Mouse (Mus musculus) effector memory CD4-positive, alpha-beta T cell, adult 5 months (primary cell): ENCODE results near the gene Zscan10. TPM values are rescaled to one million over a fixed set of nuclear protein-coding genes. Genes with fewer than 3 reads are reported as not detected.

Experiments
- polyA plus RNA-seq: library from polyadenylated mRNA; unstranded; fragments of 100-300 nt; shearing (Covaris generic); gene quantifications from one replicate; pipeline ENCODE4 v1.2.1, GENCODE M21; 2017

Zscan10 gene
- 4.8 TPM for polyA plus RNA-seq

DNA sequence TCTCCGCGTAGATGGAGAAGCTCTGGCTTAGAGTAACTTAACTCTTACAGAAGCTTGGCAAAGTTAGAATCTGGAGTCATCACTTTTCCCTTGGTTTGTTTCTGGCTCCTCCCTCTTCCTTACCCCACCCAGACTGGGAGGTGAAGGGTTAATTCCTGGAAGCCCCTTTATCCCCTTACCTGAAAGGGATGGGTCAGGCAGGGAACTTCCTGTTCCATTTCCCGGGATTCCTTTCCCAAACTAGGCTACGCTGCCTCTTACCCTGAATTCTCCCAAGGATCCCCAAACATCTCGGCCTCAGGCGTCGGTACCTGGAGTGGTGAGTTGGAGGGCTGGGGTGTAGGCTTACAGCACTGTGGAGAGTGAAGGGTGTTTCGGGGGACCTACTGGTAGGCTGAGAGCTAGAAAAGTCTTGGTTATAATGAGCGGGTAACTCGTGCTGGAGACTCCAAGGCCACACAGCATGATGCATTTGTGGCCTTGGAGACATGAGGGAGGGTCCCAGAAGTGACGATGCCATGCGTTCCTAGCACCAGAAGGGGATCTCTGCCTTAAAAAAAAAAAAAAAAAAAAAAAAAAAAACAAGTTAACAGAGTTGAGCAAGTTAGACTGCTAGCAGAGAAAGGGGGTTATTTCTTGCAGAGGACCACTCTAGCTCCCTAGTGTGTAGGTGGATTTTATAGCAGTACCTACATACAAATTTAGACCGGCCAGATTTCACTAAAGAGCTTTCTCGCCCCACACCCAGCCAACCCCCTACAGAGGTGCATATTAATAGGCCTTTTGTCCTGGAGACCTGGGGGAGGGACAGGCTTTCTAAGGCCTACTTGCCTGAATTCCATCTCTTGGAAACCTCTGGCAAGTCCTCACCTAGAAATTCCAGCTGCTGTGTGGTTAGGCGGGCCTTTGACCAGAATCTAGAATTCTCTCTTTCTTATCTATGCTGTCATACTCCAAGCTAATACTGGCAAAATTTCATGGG lies at the start of gene Zscan10:
Gene Zscan10, plus strand, starts transcription at position 216 of the 982 bp plus-strand sequence.

DNA sequence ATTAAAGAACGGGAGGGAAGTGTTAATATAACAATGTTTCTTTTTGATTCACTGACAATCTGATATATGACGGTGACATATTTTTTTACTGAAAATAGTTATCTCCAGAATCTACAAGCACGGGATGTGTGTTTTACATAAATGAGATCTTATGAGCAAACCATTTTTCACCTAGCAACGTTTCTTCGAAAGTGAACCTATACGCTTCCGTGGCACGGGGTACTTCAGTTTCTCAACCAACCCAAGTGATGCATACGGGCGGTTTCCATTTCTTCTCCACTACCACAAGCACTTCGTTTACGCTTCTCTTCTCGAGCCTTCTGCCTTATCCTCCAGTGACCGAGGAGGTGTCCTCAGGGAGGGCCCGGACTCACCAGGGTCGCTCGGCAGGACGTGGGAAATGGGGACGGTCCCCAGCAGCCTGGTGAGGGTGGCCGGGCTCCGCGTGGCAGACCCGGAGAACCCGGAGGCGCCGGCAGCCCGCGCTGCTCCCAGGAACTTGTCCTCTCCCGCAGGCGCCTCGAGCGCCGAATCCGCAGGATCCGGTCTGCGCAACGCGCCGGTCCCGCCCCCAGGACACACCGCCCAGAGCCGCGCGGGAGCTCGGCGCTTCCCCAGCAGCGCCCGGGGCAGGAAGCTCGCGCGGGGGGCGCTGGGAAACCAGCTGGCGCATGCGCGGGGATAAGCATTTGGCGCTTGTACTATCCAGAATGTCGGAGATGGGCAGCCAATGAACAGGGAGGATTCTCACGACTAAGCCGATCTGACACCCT lies 36.9 kb upstream of the Zscan10 start, which contains the start of gene Zfp213:
Gene Zfp213, minus strand, starts transcription at position 644 of the 773 bp plus-strand sequence.

DNA sequence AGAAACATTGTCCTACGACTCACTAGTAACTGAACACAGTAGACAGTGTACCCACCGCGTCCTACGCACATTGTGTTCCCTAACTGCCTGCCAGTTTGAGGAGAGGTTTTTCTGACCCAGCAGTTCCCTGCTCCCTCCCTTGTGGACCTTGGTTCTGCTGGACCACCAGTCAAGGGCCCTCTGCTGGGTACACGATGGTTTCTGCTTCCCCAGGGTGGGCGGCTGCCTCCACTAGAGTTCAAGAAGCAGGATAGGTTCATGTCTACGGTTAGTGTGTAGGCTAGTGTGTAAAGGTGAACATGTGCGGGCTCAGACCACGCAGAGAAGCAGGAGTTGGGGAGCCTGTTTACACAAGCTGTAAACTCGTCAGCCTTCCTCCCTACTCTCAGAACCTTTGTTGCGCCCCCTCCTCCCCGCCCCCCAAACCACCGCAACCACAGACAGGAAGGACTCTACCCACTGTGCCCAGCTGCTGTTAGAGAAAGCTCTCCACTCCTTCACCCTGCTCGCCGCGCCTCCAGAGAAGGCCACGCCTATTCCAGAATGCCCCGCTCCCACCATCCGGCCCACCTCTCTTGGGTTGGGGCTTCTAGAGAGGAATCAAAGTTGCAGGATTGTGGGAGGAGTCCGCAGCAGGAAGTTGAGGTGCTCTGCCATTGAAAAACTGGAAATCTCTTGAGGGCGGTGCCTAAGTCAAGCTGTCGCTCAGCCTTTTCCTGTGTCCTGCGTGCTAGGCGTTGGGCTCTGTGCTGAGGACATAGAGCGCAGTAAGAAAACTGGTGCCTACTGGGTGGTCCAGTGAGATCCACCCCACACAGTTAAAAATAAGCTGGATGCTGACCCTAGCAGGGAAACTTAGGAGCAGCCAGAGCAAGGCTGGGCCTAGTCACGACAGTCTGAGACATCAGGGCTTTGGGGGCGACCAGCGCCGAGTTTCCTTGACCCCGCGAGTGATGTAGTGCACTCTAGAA lies 1.8 kb upstream of the Zscan10 start, which contains the start of gene Zfp13:
Gene Zfp13, minus strand, starts transcription at position 906 of the 971 bp plus-strand sequence.

DNA sequence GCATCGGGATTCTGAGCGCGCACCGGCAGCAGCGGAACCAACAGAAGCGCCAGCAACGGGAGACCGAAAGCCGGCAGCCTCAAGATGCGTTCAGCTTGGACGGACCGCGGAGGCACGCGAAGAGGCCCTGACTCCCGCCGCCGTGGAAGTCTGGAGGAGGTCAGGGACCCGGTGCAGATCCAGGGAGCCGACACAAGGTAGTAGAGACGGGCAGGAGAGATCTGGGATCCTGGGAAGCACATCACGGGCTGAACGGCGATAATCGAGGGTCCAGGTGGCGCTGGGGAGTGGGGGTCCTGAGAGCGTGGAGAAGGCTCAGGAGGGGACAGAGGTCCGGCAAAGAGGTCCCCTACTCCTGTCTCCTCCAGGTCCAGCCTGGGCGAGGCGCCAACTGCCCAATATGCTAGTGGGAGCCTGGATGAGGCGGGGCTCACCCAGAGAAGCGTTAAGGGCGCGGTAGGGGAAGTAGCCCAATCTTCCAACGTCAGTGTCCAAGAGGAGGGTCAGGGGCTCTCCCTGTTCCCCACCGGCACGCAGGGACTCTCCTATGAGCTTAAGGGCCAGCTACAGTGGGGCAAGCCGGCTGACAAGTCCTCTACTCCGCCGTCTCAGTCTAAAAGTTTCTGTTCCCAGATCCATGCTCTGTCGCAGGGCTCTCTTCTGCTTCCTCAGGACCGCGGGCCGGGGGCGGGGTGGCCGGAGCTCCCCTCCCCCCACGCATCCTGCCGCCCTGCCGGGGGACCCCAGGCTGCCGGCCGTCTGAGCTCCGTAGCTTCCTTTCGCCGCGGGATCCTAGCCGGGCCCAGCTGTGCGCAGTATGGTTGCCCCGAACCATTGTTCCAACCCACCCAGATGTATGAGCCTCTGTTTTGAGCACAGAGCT lies 44.2 kb downstream of the Zscan10 start, which contains the start of gene Mmp25:
Gene Mmp25, minus strand, starts transcription at position 665 of the 883 bp plus-strand sequence.

DNA sequence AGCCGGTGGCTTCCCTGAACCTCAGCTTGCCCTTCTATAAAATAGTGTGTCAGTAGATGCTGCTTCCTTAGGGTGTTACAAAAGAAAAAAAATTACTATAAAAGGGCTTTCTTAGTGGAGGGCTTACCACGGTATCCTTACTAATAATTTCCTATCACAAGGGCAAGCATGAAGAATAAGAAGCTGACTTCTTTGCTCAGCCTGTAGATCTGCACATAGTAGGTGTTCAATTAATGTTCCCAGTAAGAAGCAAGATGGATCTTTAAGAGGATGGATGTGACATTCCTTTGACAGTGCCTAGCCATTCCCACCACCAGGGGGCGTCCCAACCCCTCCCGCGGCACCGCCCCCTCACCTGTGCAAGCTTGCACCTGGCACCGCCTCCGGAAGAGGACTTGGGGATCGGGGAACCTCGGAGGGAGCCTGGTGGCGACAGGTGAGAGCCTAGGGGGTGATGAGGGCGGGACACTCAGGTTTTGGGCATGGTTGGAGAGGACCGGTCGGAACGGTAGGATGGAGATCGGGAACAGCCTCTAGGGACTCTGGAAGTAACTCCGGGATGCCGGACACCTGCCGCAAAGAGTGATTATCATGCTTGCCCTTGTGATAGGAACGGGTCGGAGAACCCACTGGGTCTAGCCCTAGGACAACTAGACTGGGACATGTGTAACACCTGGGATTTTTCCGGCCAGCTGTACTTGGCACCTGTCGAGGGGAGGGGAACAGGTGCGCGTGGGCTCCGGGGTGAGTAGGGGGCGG lies 59.6 kb downstream of the Zscan10 start, which contains the start of gene Bicdl2:
Gene Bicdl2, plus strand, starts transcription at position 390 of the 759 bp plus-strand sequence.

Other genes with a start within 250 kb of the Zscan10 start
- gene Vmn2r116, start 216.3 kb upstream of the Zscan10 start, polyA plus RNA-seq = not detected
- not detected for gene Vmn2r117, start 121.2 kb upstream of the Zscan10 start, polyA plus RNA-seq
- 6.9 TPM for gene Zfp213, start 36.6 kb upstream of the Zscan10 start, polyA plus RNA-seq
- not detected for gene Zfp13, start 1.4 kb upstream of the Zscan10 start, polyA plus RNA-seq
- gene Mmp25, start 44.4 kb downstream of the Zscan10 start, polyA plus RNA-seq = 0.25 TPM
- 0.19 TPM for gene Bicdl2, start 59.6 kb downstream of the Zscan10 start, polyA plus RNA-seq
- 46.6 TPM for gene Hcfc1r1, start 72.7 kb downstream of the Zscan10 start, polyA plus RNA-seq
- 21.0 TPM for gene Thoc6, start 73.0 kb downstream of the Zscan10 start, polyA plus RNA-seq
- 20.5 TPM for gene Tnfrsf12a, start 76.6 kb downstream of the Zscan10 start, polyA plus RNA-seq
- gene Cldn6, start 78.4 kb downstream of the Zscan10 start, polyA plus RNA-seq = not detected
- not detected for gene Cldn9, start 83.2 kb downstream of the Zscan10 start, polyA plus RNA-seq
- not detected for gene 1520401A03Rik, start 121.9 kb downstream of the Zscan10 start, polyA plus RNA-seq
- 51.3 TPM for gene Pkmyt1, start 125.5 kb downstream of the Zscan10 start, polyA plus RNA-seq
- gene Paqr4, start 140.0 kb downstream of the Zscan10 start, polyA plus RNA-seq = 3.1 TPM
- 2.4 TPM for gene Kremen2, start 145.0 kb downstream of the Zscan10 start, polyA plus RNA-seq
- 25.6 TPM for gene Flywch1, start 170.7 kb downstream of the Zscan10 start, polyA plus RNA-seq
- gene Flywch2, start 185.2 kb downstream of the Zscan10 start, polyA plus RNA-seq = 1.7 TPM
- gene Srrm2, start 189.7 kb downstream of the Zscan10 start, polyA plus RNA-seq = 1,161 TPM
- gene Elob, start 228.3 kb downstream of the Zscan10 start, polyA plus RNA-seq = 389 TPM
- gene Prss33, start 235.2 kb downstream of the Zscan10 start, polyA plus RNA-seq = not detected
- gene Prss32, start 243.0 kb downstream of the Zscan10 start, polyA plus RNA-seq = not detected
- 3.6 TPM for gene Prss41, start 243.3 kb downstream of the Zscan10 start, polyA plus RNA-seq